Mouse (Mus musculus) heart, adult 2 months (tissue): Measurements from ENCODE around the gene Rad23b. TPM values are rescaled to one million over a fixed set of nuclear protein-coding genes. Genes with fewer than 3 reads are reported as not detected.
"Not testable (repeated sequence)": the region's sequence is repeated elsewhere in the genome, so short reads cannot be mapped to it uniquely, and the experiment has no call there.

Experiments used
- DNase-seq, 2 experiments: peaks; one replicate each; pipeline ENCODE4 v3.0.0; 2021
- H3K27ac ChIP-seq: fragments of 200-600 bp; 2 replicates; pipeline ENCODE4 v1.8.1; 2022
- H3K27me3 ChIP-seq: fragments of 200-500 bp; 2 replicates; pipeline ENCODE4 v1.6.1; 2012; ENCODE audit warnings: mild to moderate bottlenecking, low read length, inconsistent platforms, mixed read lengths; ENCODE audit not compliant: control insufficient read depth, insufficient read depth
- H3K36me3 ChIP-seq: fragments of 200-500 bp; 2 replicates; pipeline ENCODE4 v1.6.1; 2012; ENCODE audit warnings: low read length, inconsistent platforms; ENCODE audit not compliant: control insufficient read depth, insufficient read depth
- H3K4me1 ChIP-seq: fragments of 200-500 bp; 2 replicates; pipeline ENCODE4 v1.6.1; 2011; ENCODE audit warnings: low read length; ENCODE audit not compliant: control insufficient read depth, insufficient read depth
- H3K4me3 ChIP-seq: fragments of 200-600 bp; 2 replicates; pipeline ENCODE4 v1.8.1; 2022
- H3K79me2 ChIP-seq: fragments of 200-500 bp; replicated peaks from 2 replicates; pipeline ENCODE4 v1.6.1; 2012; ENCODE audit warnings: mild to moderate bottlenecking, inconsistent platforms, low read length, moderate library complexity, mixed read lengths; ENCODE audit not compliant: control insufficient read depth, insufficient read depth
- H3K9ac ChIP-seq: fragments of 200-500 bp; 2 replicates; pipeline ENCODE4 v1.6.1; 2012; ENCODE audit warnings: low read depth, mild to moderate bottlenecking, control low read depth, inconsistent platforms, low read length, mixed read lengths
- CTCF ChIP-seq: fragments of 200-600 bp; IDR thresholded peaks from 2 replicates; pipeline ENCODE4 v1.8.1; 2022; ENCODE audit warnings: antibody characterized with exemption, mild to moderate bottlenecking, moderate library complexity
- EP300 ChIP-seq: fragments of 200-500 bp; IDR thresholded peaks from 2 replicates; pipeline ENCODE4 v1.6.1; 2011; ENCODE audit warnings: low read depth, low read length, control low read depth; ENCODE audit not compliant: insufficient read depth
- POLR2A ChIP-seq: fragments of 200-500 bp; IDR thresholded peaks from 2 replicates; pipeline ENCODE4 v1.6.1; 2011; ENCODE audit warnings: mild to moderate bottlenecking, low read depth, low read length, control low read depth; ENCODE audit not compliant: insufficient read depth
- WGBS: fragments of 180-500 bp; shearing (Covaris S2); methylation state at CpG from one replicate; pipeline ENCODE4 v1.1.7; 2018; 5-methylcytosine and 5-hydroxymethylcytosine counted together
- intact Hi-C: fragments of 180-260 bp; cut with DNase I; formaldehyde crosslinking; loops from one replicate; pipeline ENCODE4 v1.15.1; 2025
- polyA plus RNA-seq: library from polyadenylated mRNA; depleted of rRNA; stranded (reverse); fragments of >200 nt; gene quantifications from 2 replicates; pipeline ENCODE4 v1.2.3, GENCODE M21; 2012
- total RNA-seq, 2 experiments: library from RNA; stranded (reverse); gene quantifications; 2 replicates each; pipeline ENCODE4 v1.2.3; 2021

Rad23b gene
- total and polyA plus RNA-seq, 3 experiments, result 113 to 124 (median 121) TPM

DNA sequence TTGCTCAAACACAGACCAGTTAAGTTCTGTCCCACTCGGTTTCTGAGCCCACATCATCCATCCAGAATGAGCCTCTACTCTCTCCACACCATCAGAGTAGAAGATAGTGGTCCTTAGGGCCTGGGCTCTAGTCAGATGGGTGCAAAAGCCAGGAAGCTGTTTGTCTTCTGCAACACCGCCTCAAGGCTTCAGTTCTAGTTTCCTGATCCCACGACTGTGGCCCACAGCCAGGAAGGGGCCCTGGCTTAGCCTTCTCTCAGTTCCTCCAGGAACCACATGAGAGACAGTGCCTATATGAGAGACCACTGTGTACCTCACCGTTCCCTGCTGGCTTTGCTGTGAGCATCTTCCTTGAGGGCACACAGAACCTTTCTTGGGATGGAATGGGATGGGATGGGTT, 22.3 kb upstream of the Rad23b start:
- WGBS, result 41% methylated on average over 4 of the region's 4 CpGs
- Histone ChIP-seq H3K27me3 (no peaks in the 10 kb centered on the region), H3K4me1 (no peaks in the 10 kb centered on the region; the same call in 1 of the 2 replicates), H3K36me3 (no peaks in the 10 kb centered on the region), H3K79me2 (no peaks in the 10 kb centered on the region), H3K27ac (no peak overlapping the region), H3K4me3 (no peak overlapping the region), H3K9ac (no peak overlapping the region)
- intact Hi-C loops, result no loop called here
- TF ChIP-seq POLR2A, result no peak
- no peak for TF ChIP-seq EP300
- no peak for TF ChIP-seq CTCF
- no peak for DNase-seq

DNA sequence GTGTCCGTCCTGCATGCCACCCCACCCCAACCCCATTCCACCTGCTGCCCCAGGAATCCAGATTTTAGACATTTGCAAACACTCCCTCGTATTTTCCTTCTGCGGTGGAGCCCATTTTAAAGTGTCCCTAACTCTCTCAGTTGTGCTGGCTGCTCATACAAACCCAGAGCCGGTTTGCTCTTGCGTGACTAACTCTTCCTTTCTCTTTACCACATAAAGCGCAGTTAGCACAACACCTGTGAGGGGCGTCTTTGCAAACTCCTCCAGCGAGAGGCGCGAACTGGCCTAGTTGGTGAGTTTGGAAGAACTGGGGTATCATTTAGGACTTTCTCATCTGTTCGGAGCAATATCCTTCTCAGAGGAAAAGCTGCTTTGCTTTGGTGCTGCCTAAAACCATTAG, 21.4 kb upstream of the Rad23b start:
- Histone ChIP-seq H3K4me3 (no peak overlapping the region), H3K4me1 (no peaks in the 10 kb centered on the region; the same call in 1 of the 2 replicates), H3K27ac (no peak overlapping the region), H3K79me2 (no peaks in the 10 kb centered on the region), H3K36me3 (no peaks in the 10 kb centered on the region), H3K9ac (no peak overlapping the region), H3K27me3 (no peaks in the 10 kb centered on the region)
- DNase-seq, result no peak
- intact Hi-C loops, result no loop called here
- no peak for TF ChIP-seq EP300
- no peak for TF ChIP-seq POLR2A
- no peak for TF ChIP-seq CTCF
- 92% methylated on average over 11 of the region's 11 CpGs for WGBS

DNA sequence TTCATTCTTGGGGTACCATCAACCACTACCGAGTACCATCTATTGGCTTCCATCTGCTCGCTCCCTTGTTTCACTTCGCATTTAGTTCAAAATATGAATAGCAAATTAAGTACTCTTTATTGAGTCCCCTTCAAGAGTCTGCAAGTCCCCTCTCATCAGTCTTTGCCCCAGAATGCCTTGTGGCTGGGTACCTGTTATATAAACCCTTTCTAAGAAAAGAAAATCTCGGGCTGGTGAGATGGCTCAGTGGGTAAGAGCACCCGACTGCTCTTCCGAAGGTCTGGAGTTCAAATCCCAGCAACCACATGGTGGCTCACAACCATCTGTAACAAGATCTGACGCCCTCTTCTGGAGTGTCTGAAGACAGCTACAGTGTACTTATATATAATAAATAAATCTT, 20.9 kb upstream of the Rad23b start:
- intact Hi-C loops, H3K9ac ChIP-seq, H3K27ac ChIP-seq, H3K79me2 ChIP-seq, H3K27me3 ChIP-seq, H3K36me3 ChIP-seq, H3K4me3 ChIP-seq, H3K4me1 ChIP-seq, DNase-seq: not testable (repeated sequence)
- WGBS, result 92% methylated on average over 6 of the region's 7 CpGs

DNA sequence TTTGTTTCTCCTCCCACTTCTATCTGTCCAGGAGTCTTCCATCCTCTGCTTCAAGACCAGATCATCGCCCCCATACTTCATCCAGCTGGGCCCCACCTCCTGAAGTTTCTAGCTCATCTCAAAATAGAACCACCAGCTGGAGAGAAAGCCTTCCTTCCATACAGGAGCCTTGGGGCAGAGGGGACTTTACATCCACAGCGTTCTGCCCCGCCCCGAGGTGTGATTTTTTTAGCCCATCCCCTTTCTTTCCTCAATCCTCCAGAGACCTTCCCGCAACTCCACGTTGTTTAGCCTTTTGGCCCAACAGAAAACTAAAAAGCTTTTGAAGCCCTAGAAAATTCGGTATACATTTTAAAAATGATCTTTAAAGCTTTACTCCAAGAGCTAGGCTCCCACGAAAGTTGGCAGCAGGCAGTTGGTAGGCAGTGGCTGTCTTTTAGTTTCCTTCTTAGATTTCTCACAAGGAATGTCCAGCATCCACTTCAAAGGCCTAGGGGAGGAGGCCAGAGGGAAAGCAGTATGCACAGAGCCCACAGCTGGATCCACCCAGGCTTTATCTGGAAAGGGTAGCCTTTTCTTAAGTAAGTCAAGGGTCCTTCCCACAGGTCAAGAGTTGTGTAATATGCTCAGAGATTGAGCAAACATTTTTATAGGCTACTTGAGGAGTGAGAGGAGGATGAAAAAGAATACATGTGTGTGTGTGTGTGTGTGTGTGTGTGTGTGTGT, 20.1 kb upstream of the Rad23b start:
- Histone ChIP-seq H3K27me3 (no peaks in the 10 kb centered on the region), H3K79me2 (no peaks in the 10 kb centered on the region), H3K36me3 (no peaks in the 10 kb centered on the region), H3K27ac (no peak overlapping the region), H3K4me1 (no peaks in the 10 kb centered on the region; the same call in 1 of the 2 replicates), H3K4me3 (no peak overlapping the region), H3K9ac (no peak overlapping the region)
- 66% methylated on average over 8 of the region's 8 CpGs for WGBS
- DNase-seq, result no peak
- intact Hi-C loops, result no loop called here
- TF ChIP-seq POLR2A (no peak), CTCF (no peak), EP300 (no peak)

DNA sequence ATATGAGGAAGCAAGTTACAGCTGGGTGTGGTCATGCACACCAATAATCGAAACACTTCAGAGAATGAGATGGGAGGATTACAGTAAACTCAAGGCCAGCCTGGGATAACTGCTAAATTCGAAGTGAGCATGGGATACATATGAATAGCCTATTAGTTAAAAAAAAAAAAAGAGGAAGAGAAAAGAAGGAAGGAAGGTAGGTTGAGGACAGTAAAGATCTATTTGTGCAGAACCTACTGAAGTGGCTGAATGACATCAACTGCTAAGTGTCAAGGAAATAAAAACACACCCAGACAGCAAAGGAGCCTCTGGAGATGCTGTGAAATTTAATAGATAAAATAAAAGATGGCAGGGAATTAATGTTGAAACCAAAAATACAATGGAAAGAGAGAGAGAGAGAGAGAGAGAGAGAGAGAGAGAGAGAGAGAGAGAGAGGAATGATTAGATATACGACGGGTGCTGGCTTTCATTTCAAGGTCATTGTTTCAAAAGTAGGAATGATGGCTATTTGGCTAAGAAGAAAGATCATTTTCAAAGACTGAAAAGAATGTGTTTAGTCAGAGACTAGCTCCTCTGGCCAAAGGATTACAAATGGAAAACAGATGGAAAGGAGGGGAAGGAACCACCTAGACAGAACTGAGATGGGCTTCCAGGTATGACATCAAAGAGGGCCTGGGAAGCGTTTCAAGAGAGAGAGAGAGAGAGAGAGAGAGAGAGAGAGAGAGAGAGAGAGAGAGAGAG, 14.6 kb upstream of the Rad23b start:
- Histone ChIP-seq H3K27me3 (no peaks in the 10 kb centered on the region), H3K9ac (no peak overlapping the region), H3K79me2 (no peaks in the 10 kb centered on the region), H3K4me1 (no peaks in the 10 kb centered on the region; the same call in 1 of the 2 replicates), H3K27ac (no peak overlapping the region), H3K4me3 (no peak overlapping the region), H3K36me3 (no peaks in the 10 kb centered on the region)
- TF ChIP-seq CTCF, result no peak
- no peak for TF ChIP-seq EP300
- TF ChIP-seq POLR2A, result no peak
- 40% methylated on average over 5 of the region's 5 CpGs for WGBS
- DNase-seq, result no peak
- intact Hi-C loops, result no loop called here

DNA sequence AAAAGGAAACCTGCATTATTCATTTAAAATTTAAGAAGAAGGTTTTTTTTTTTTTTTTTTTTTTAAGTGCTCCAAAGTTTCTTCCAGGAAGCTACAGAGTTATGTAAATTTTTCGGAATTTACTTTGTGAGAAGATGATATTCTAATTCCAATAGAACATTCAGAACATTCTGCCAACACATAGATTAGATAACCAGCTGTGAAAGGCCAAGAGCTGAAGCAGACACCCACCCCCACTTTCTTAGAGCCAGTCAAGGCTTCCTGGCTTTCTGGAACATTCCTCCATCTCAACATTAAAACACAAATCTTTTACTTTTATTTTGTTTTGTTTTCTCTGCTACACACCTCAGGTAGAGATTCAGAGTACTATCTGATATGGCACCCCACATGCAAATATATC, 10.9 kb upstream of the Rad23b start:
- 14% methylated on average over 1 of the region's 1 CpGs for WGBS
- Histone ChIP-seq H3K27ac (no peak overlapping the region), H3K27me3 (no peaks in the 10 kb centered on the region), H3K9ac (no peak overlapping the region), H3K4me1 (no peaks in the 10 kb centered on the region; the same call in 1 of the 2 replicates), H3K4me3 (no peak overlapping the region), H3K36me3 (no peaks in the 10 kb centered on the region), H3K79me2 (no peaks in the 10 kb centered on the region)
- intact Hi-C loops, result no loop called here
- TF ChIP-seq POLR2A, result no peak
- DNase-seq, result no peak
